Mouse (Mus musculus) gonadal fat pad, adult 2 months (tissue): ENCODE results near the gene Ankrd6. TPM values are rescaled to one million over a fixed set of nuclear protein-coding genes. Genes with fewer than 3 reads are reported as not detected.

Experiments used
- DNase-seq: peaks from one replicate; pipeline ENCODE4 v3.0.0-alpha.2; 2012; ENCODE audit warnings: low read depth
- polyA plus RNA-seq: library from polyadenylated mRNA; depleted of rRNA; stranded (reverse); fragments of >200 nt; gene quantifications from 2 replicates; pipeline ENCODE4 v1.2.3, GENCODE M21; 2012

The Ankrd6 gene
- polyA plus RNA-seq, 1 experiment, result 0.76 TPM

DNA sequence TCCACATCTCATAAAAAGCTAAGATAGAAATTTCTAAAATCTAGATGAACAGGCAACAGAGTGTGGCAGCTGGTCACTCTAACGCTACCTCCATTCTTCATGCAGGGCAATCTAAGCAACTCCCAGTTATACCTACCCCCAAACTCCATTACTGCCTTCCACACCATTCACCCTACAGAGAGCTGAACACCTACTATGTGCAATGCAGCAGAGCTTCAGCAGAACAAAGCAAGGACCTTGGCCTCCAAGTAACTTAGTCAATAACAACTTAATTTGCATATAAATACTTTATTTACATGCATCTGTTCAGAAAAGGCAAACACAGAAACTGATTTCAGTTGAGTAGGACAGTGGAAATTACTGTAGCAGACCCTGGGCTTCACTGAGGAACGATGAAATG is 44.7 kb downstream of the Ankrd6 start:
- DNase-seq, result no peak

DNA sequence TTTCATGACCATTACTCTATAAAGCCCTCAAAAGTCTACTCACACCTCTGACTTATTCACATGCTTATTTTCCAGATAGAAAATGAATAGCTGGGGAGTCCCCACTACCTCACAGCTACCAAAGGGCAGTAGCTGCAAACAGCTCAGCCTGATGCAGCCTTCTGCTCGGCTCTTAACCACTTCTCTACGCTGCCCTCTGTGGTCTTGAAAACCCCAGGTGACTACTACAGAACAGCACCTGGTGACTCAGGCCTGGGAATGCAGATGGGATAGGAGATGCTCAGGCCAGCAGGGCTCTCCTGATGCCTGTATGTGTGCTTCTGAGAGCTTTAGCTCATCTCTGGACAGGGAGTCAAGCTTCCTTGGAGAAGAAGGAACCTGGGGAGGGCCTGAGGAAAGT is 45.3 kb downstream of the Ankrd6 start:
- DNase-seq, result no peak

DNA sequence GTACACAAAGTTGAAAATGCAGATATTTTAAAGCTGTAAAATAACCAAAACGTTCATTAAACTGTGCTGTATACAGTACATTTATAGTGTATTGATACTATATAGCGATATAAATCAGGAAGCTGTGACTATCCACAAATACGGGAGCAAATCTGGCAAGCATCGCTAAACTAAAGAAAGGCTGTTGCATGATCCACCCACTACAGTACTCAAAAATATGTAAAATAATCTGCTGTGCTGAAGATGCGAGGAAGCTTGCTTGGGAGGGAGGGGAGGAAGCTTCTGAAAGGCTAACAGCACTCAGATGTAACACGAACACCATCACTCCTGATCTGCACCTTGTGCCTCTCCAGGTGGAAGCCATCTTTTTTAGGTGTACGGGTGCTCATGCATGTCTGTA is 46.8 kb downstream of the Ankrd6 start:
- DNase-seq, result no peak

DNA sequence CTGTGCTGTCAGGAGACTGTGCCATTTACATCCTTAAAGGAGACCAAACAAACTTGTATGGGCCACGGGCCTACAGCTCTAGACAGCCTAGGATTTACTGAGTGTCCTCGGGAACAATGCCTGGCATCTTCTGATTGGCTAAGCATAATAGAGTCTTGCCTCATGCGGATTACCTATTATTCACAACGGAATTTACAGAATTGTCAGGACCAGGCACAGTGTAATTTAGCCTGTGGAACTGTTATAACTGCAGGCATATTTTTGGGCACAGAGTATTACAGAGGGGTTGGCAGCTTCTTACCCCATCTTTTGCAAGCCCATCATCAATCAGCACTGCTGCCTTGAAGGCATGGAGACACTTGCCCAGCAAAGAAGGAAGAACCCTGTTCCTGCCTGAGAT is 51.6 kb downstream of the Ankrd6 start:
- DNase-seq, result peak; percentile 81

DNA sequence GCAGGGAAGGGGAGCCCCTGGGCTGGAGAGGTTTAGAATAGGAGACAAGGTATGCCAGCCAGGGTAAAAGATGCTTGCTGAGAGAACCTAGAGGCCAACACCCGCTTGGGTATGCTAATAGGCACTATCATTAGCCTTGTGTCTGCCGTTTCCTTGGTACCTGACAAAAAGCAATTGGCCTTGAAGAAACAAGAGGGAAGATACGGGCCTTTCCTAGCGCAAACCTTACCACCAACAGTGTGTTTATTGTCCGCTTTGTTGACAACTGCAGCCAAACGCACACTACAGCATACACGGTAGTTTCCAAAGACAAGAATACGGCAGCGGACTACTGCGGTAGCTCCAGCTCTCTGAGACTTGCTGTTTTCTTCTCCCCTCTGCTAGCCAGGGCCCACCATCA is 59.3 kb downstream of the Ankrd6 start:
- no peak for DNase-seq

DNA sequence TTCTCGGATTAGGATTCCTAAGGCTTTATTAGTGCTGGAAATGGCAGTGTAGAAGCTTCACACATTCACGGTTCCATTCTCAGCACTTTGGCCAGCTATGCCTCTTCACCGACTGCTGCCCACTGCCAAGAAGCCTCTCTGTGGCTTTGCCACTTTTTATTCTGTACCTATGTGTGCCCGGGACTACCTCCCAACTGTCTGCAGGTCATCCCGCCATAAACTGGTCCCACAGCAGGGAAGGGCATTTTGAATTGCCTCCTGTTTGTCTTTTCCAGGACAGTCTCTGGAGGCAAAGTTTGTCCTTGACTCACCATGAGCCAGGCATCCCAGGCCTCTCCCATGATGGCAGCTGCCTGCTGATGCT is 59.9 kb downstream of the Ankrd6 start:
- DNase-seq, result no peak

DNA sequence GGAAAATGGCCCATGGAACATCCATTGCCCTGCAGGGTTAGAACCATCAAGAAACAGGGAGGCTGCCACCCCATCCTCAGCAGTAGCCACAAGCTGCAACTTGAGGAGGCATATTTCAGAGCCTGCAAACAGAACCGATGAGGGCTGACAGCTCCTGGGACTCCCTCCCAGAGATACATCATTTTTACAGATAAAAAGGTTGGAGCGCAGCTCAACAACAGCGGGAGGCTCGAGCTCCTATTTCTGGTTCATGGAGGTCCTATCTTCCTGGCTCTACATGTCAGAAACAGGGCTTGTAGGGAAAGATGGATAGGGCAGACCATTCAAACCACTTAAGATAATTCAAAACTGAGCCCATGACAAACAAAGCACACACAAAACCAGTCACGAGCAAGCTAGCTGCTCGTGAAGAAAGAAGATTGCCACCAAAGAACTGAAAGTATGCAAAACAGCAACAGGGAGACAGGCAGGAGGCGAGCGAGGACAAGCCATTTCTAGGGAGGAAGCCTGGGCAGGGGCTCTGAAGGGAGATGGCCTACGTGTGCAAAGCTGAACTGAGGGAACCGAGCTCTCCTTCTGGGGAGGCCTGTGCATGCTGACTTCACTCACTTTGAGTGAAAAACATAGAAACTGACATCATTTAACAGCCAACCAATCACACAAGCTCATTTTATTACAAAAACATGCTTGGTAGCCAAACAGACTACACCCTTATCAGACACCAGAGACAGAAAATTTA is 60.5 kb downstream of the Ankrd6 start:
- no peak for DNase-seq

DNA sequence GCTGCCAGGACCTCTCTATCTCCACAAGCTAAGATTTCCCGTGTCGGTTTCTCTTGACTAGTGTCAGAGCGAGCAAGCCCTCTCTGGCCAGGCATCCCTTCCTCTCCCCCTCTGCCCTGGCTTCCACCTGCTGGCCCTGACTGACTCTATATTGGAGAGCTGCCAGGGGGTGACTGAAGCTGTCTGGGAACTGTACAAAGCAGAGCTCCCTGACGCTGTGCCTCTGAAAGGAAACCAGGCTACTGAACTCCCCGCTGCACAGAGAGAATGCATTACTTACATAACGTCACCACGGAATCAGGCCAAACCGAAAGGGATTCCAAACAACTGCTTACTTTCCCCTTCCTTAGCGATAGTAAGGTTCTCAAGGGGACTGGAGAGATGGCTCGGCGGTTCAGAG is 61.4 kb downstream of the Ankrd6 start:
- no peak for DNase-seq

DNA sequence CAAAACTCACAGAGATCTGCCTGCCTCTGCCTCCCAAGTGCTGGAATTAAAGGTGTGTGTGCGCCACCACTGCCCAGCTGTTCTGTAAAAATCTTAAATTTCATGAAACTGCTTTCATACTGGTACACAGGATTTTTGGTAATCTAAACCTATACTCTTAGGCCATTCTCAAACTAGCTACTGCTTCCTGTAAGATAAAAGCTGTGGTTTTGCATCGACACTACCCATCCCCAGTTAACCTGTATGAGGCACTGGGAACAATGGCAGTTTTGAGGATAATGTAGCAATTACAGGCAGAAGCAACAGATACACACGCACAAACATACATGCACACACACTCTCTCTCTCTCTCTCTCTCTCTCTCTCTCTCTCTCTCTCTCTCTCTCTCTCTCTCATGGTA is 64.2 kb downstream of the Ankrd6 start:
- no peak for DNase-seq

DNA sequence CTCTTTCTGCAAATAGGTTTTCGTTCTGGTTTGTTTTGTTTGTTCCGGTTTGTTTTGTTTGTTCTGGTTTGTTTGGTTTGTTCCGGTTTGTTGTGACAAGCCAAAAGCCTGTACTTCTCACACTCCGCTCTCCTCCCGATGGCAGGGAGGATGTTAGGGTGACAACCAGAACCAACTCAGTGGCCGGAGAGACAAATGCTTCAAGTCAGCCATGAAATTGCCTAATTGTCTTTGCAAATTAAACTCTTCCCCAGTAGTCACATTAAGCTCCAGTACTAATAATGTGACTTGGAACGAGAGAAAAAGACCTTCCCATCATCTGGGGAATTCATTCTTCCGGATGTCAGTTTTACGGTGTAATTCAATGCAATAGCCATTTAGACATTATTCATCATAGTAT is 66.0 kb downstream of the Ankrd6 start:
- DNase-seq, result no peak

DNA sequence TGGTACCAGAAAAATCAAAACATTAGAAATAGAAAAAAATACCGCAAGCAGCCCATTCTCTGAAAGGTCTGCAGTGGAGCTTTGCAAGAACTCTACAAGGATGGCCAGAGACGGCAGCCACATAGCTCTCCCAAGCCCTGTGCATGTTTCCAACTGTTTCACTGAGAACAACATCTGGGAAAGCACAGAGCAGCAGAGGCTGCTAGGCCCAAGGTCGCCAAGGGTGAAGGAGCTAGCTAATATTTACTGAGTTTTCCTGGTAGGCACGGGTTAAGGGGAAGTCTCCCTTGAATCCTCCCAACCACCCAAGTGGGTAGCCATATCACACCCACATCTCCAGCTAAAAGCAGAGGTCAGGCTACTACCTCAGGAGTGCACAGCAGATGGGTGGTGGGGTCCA is 69.6 kb downstream of the Ankrd6 start:
- DNase-seq, result no peak

DNA sequence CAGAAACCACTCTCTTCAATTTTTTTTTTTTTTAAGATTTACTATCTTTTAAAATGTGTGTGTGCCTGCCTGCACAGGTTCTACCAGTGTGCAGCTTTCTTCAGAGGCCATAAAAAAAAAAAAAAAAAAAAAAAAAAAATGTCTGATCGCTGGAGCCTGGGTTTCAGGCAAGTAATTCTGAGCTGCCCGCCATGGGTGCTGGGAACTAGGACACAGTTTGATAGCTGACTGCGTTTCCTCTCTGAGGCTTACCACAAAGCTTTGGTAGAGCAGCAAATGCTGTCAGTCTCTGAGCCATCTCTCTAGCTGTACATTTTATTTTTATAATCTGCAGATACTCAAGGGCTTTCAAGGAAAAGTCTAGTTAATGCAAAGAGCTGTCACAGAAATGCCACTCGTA is 76.0 kb downstream of the Ankrd6 start:
- no peak for DNase-seq

DNA sequence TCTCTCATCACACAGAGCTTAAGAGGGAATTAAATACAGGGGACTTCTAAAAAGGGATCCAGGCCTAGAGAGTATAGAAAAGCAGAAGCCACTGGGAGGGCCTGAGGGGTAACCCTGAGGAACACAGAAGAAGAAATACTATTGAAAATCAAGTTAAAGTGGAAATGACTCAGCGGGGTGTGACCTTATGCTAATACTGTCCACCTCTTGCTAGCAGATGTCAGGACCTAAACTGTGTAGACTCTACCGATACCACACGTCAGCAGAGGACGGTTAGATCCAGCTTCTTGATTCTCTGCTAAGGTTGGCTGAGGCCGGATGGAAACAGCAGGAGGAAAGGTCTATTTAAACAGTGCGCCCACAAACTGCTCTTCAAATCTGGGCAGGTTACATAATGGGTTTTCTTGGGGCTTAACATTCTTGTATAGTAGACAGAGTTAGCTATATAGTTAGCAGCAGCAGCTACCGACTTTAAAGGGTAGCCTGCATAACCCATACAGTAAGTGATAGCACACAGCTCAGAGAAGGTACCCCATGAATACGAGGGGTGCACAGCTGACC is 78.4 kb downstream of the Ankrd6 start:
- DNase-seq, result no peak

DNA sequence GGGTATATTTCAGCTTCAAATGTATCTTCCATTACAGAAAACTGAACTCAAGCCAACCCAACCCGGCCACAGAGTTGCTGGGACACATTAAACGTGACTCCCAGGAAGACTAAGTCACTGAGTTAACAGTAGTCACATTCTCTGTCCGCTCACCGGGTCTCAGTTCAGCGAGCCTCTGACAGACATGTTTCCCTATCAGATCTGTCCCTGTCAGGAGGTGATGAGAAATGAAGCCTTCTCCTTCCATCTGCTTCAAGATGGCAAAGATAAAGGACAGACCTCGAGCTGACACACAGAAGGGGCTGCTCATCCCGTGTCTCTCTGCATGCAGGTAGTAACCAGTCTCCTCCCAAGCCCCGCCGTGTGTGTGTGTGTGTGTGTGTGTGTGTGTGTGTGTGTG is 81.3 kb downstream of the Ankrd6 start:
- DNase-seq, result no peak

DNA sequence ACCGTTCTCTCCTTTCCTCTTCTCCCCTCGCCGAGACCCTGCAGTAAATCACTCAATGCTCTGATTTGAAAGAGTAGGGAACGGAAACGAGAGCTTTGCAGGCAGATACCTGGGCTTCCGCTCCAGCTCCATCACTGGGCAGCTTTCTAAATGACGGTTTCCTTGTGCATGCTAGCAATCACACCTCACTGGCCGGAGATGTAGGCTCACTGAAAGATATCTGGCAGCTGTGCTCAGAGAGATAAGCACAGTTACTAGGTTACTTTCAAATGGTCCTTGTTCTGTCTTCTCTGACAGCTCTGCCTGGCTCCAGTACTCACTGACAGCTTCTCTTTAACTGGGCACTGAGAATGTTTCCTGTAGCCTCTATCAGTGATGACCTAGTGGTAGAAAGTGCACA is 81.8 kb downstream of the Ankrd6 start:
- DNase-seq, result no peak

DNA sequence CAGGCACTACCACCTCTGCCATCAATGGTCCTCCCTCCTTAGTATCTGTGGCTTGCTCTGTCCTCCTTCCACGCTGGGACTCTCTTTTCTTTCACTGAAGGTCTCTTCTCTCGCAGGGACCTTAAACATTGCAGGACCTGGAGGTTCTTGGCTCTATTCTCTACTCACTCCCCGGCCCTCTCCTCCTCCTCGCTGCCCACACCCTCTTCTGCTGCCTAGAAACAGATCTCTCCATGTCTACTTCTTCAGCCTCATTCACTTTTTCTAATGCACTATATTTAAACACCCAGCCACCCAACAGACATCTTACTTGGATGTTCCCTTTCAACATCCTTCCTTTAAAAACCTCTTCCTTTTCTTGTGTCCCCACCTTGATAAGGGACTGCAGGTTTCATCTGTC is 82.2 kb downstream of the Ankrd6 start:
- no peak for DNase-seq

DNA sequence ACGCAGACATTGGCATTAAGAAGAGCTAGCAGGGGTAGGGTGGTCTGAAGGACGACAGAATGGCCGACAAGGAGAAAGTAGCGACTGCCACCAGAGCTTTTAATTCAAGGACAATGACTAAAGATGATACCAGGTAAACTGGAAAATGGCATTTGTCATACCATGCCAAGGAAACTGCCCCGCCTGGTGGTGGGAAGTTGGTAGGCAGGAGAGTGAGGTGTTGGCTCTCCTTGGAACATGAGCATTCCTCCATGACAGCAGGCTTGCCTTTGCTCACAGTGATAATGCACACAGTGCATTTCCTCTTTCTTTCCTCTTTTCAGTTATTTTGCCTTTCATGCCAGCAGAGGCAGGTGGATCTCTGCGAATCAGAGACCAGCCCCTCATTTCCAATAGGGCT is 83.2 kb downstream of the Ankrd6 start:
- no peak for DNase-seq

DNA sequence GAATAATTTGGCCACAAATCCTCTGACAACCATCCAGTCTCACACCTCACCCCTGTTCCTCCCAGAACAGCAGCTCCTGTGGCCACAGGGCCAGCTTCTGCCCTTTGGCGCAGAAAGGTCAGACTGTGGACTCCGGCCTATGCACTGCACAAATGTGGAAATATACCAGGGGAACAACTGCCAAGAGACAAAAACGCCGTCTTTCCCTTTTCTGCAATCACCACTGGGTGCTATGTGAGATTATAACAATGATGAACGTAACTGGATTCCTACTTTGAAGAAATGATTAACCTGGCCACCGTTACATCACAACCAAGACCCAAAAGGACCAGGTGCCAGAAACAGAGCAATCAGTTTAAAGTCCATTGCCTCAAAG is 85.8 kb downstream of the Ankrd6 start:
- no peak for DNase-seq

DNA sequence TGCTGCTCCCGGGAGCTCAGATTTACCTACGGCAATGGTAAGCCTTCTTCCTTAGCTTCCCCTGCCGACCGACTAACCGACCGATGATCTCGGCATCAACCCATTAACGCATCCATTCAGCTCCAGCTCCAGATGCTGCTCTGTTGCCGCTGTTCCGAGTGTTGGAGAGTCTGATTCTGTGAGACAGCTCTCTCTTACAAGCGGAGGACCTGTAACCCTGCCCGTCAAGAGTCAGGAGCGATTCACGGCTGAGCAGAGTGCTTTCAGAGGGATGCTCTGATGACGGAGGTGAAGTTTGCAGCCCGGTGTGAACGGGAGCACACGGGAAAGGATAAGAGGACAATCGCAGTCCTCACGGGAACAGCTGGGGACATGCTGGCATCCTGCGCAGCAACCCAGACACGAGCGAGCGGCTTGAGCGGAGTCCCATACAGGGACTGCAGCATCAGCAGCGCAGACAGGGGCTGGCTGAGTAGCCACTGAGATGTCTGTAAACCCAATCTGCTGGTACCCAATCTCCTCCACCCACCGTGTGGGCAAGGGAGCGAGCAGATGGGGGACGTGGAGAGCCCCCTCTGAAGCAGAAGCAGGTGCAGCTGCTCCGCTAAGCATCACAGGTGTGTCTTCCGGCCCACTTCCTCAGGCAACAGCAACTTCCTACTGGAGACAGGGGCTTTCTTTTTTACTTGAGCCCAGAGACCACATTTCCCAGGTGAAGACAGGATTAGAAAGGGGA is 86.3 kb downstream of the Ankrd6 start:
- DNase-seq, result no peak

DNA sequence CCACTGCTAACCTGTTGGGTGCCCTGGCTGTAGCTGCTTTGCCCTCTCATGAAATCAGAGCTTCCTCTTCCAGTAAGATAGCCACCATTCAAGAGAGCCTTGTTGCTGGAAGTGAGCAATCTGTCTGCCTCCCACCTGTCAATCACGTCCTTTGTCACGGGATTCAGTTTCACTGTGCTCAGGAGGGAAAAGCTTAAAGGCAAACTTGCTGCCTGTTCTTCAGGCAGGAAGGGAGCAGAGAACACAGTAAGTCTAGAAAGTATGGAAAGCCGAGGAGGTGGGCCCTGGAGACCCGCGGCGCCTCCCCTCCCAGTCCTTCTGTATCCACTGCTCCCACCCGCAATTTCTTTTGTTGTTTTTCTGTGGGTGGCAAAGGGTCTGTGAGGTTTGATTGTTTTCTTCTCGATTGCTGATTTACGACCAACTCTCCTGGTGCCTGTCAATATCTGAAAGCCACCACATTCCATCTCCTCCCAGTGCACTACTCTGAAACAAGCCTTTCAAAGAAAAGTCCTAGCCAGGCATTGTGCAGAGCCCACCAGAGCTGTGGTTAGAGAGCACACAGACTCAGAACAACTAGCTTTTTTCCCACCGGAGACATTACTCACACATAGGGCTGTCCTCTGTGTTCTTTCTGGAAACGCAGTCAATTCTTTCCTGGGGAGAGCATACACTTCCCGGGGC is 87.1 kb downstream of the Ankrd6 start:
- no peak for DNase-seq

DNA sequence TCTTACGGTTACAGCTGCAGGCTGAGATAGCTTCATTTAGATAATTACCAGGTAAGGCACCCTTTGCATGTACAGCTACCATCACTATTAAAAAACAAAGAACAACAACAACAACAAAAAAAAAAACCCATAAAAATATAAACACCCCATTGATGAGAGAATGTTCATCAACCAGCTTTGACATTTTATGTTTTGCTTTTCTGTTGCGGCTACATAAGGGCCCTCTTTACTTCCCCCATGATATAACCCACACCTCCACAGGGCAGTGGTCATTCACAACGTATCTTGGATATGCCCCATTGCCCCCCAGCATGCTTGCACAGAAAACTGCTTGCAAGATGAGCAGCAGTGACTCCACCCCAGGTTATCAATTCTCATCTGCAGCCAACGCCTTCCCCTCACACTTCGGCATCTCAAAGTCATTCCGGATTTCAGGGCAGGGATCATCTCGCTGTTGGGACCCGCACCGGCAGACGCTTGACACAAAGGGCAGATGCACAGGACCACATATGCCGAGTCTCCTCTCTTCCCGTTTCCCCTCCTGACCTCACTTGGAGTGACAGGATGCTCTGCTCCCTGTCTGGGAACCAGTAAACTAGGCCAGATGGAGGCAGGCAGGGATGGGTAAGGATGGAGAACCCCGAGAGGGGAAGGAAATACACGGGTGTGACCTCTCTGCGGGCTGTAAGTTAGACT is 87.7 kb downstream of the Ankrd6 start:
- DNase-seq, result no peak

DNA sequence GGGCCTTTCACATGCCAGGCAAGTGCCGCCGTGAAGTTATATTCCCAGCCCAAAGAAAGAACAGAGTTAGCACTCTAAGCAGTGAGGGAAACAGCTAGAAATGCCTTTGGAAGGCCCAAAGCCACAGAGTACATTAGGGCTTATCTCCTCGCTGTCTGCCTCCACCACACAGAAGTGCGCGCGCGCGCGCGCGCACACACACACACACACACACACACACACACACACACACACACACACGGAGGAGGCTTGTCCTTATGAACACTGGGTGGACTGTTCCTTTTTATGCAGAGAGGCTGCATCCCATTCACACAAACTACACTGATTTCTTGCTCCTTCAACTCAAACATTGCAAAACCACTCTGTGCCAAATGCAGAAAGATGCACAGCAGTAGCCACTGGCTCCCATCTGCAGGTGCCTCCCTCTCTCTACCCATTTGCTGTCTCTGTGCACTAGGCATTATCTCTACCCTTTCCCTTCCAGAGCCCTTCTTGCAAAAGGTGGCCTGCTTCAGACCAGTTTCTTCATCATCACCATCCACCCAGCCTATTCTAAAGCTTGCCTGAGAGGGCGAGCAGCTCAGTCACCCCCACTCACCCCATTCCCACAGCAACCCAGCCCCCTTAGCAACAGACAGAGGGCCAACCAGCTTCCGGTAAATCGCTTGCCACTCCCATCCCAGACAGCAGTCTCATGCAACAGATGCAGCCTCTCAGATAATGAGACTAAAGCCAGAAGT is 88.5 kb downstream of the Ankrd6 start:
- DNase-seq, result no peak
